Mouse (Mus musculus): Measurements from ENCODE around the gene Gng10. TPM values are rescaled to one million over a fixed set of nuclear protein-coding genes. Genes with fewer than 3 reads are reported as not detected.

Gng10 gene
- polyA plus RNA-seq, 1 experiment from 2014 or later: 113 TPM

DNA sequence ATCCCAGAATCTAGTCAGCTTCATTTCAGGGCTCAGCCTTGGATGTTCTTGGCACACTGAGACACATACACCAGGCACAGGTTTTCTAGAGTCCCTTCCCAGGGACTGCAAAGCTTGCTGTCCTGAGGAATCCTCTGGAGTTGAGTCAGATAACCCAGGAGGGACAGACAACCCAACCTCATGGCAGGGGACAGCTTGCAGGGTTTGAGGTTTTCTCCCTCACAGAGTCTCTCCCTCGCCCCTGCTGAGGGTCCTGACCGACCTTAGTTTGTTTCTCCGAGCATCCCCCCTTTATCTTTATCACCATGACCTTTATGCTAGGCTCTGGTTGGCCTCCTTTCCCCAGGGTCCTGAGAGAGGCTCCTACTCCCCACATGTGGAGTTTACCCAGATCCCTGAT, 2.6 kb downstream of the Gng10 start:
- WGBS: 73% methylated on average over 3 of the region's 3 CpGs

GRCm38 (mm10) chr4:59040397-59041287, 5.8 kb downstream of the Gng10 start:
- 88% methylated on average over 11 of the region's 11 CpGs for WGBS
- no peak for ATAC-seq (ENCODE audit: low FRiP score, low TSS enrichment)
- H3K9ac ChIP-seq (ENCODE audit: low read depth, low read length): no peak overlapping the region
- no peaks in the 10 kb centered on the region for H3K27me3 ChIP-seq (ENCODE audit: control insufficient read depth, insufficient read depth, low read length)
- no peaks in the 10 kb centered on the region for H3K9me3 ChIP-seq (ENCODE audit: control insufficient read depth, low read length)
- no peak overlapping the region for H3K27ac ChIP-seq (ENCODE audit: low read depth, low read length)
- H3K4me3 ChIP-seq (ENCODE audit: low read length): no peak overlapping the region
- peaks cover 4% of the 10 kb centered on the region; the same call in 1 of the 2 replicates for H3K36me3 ChIP-seq (ENCODE audit: control insufficient read depth, insufficient read depth, low read length)
- H3K4me1 ChIP-seq (ENCODE audit: control insufficient read depth, insufficient read depth, low read length): peaks cover 5% of the 10 kb centered on the region
- H3K4me2 ChIP-seq (replicated peaks; ENCODE audit: low read depth, low read length): no peak overlapping the region

More for the DNA sequence above, 2.6 kb downstream of the Gng10 start:
- Histone ChIP-seq H3K9ac (ENCODE audit: low read depth, low read length) (no peak overlapping the region), H3K9me3 (ENCODE audit: control insufficient read depth, low read length) (no peaks in the 10 kb centered on the region), H3K4me2 (replicated peaks; ENCODE audit: low read depth, low read length) (no peak overlapping the region), H3K27ac (ENCODE audit: low read depth, low read length) (no peak overlapping the region), H3K27me3 (ENCODE audit: control insufficient read depth, insufficient read depth, low read length) (no peaks in the 10 kb centered on the region; the same call in 1 of the 2 replicates), H3K4me1 (ENCODE audit: control insufficient read depth, insufficient read depth, low read length) (peaks cover 5% of the 10 kb centered on the region), H3K4me3 (ENCODE audit: low read length) (no peak overlapping the region), H3K36me3 (ENCODE audit: control insufficient read depth, insufficient read depth, low read length) (peaks cover 4% of the 10 kb centered on the region; the same call in 1 of the 2 replicates)
- ATAC-seq (ENCODE audit: low FRiP score, low TSS enrichment): no peak

DNA sequence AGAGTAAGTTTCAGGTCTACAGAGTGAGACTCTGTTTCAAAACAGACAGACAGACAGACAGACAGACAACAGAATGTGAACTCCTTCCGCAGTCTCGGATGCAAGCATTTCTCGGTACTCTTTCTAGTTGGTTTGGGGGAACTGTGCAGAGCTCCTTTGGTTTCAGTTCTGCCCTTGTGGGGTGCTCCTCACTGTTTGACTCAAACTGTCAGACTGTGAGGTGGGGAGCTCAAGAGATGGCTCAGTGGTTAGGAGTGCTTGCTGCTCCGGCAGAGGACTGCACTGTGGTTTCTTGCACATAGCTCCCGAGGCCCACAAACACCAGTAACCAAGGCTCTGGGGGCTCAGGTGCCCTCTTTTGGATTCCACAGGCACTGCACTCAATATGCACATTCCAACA, 8.2 kb downstream of the Gng10 start:
- no peak overlapping the region for H3K9ac ChIP-seq (ENCODE audit: low read depth, low read length)
- H3K9me3 ChIP-seq (ENCODE audit: control insufficient read depth, low read length): no peaks in the 10 kb centered on the region
- H3K4me2 ChIP-seq (replicated peaks; ENCODE audit: low read depth, low read length): no peak overlapping the region
- no peaks in the 10 kb centered on the region for H3K27me3 ChIP-seq (ENCODE audit: control insufficient read depth, insufficient read depth, low read length)
- no peaks in the 10 kb centered on the region for H3K4me1 ChIP-seq (ENCODE audit: control insufficient read depth, insufficient read depth, low read length)
- 98% methylated on average over 5 of the region's 5 CpGs for WGBS
- no peak overlapping the region for H3K27ac ChIP-seq (ENCODE audit: low read depth, low read length)
- H3K4me3 ChIP-seq (ENCODE audit: low read length): no peak overlapping the region
- no peak for ATAC-seq (ENCODE audit: low FRiP score, low TSS enrichment)
- H3K36me3 ChIP-seq (ENCODE audit: control insufficient read depth, insufficient read depth, low read length): peaks cover 4% of the 10 kb centered on the region; the same call in 1 of the 2 replicates

GRCm38 (mm10) chr4:59043891-59044290, 9.0 kb downstream of the Gng10 start:
- H3K4me3 ChIP-seq (ENCODE audit: low read length): no peak overlapping the region
- peaks cover 4% of the 10 kb centered on the region; the same call in 1 of the 2 replicates for H3K36me3 ChIP-seq (ENCODE audit: control insufficient read depth, insufficient read depth, low read length)
- whole genome bisulfite sequencing: 88% methylated on average over 6 of the region's 6 CpGs
- no peak for ATAC-seq (ENCODE audit: low FRiP score, low TSS enrichment)
- H3K4me2 ChIP-seq (replicated peaks; ENCODE audit: low read depth, low read length): no peak overlapping the region
- no peak overlapping the region for H3K9ac ChIP-seq (ENCODE audit: low read depth, low read length)
- H3K27ac ChIP-seq (ENCODE audit: low read depth, low read length): no peak overlapping the region
- no peaks in the 10 kb centered on the region for H3K27me3 ChIP-seq (ENCODE audit: control insufficient read depth, insufficient read depth, low read length)
- H3K9me3 ChIP-seq (ENCODE audit: control insufficient read depth, low read length): no peaks in the 10 kb centered on the region
- no peaks in the 10 kb centered on the region for H3K4me1 ChIP-seq (ENCODE audit: control insufficient read depth, insufficient read depth, low read length)

DNA sequence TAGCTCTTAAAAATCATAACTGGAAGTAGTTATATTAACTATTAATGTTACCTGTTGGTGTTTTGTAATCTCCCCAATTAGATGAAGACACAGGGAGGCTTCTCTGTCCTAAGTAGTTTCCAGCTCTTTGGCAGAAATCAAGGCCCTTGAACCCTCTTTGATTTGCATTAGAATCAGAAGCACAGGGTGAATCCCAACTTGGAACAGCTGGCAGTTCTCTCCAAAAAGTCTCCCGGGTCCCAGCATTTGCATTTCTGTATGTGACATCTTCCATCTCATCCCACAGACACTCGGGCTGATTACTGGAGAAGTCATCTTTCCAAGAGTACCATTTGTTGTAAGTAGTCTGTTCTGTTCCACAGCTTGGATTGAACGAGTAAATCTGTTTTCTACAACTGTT, 12.3 kb downstream of the Gng10 start:
- no peak overlapping the region for H3K4me2 ChIP-seq (replicated peaks; ENCODE audit: low read depth, low read length)
- H3K27me3 ChIP-seq (ENCODE audit: control insufficient read depth, insufficient read depth, low read length): no peaks in the 10 kb centered on the region
- no peak overlapping the region for H3K27ac ChIP-seq (ENCODE audit: low read depth, low read length)
- H3K9me3 ChIP-seq (ENCODE audit: control insufficient read depth, low read length): no peaks in the 10 kb centered on the region
- 30% methylated on average over 3 of the region's 3 CpGs for WGBS
- no peak overlapping the region for H3K9ac ChIP-seq (ENCODE audit: low read depth, low read length)
- H3K36me3 ChIP-seq (ENCODE audit: control insufficient read depth, insufficient read depth, low read length): no peaks in the 10 kb centered on the region
- no peak for ATAC-seq (ENCODE audit: low FRiP score, low TSS enrichment)
- H3K4me3 ChIP-seq (ENCODE audit: low read length): no peak overlapping the region
- no peaks in the 10 kb centered on the region for H3K4me1 ChIP-seq (ENCODE audit: control insufficient read depth, insufficient read depth, low read length)

DNA sequence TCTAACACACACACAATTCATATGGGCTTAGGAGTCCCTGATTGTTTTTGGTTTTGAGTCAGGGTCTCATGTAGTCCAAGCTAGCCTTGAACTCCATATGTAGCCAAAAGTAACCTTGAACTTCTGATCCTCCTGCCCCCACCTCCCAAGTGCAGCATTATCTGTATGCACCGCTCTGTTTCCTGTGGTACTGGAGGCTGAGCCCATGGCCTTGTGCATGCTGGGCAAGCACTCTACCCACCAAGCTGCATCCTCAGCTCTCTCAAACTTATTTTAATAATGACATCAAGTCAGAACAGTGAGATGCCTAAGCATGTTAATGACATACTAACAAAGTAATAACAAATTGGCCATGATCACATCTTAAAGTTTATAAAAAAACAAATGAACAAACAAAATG, 16.2 kb downstream of the Gng10 start:
- H3K9me3 ChIP-seq (ENCODE audit: control insufficient read depth, low read length): no peaks in the 10 kb centered on the region
- H3K36me3 ChIP-seq (ENCODE audit: control insufficient read depth, insufficient read depth, low read length): no peaks in the 10 kb centered on the region
- no peak overlapping the region for H3K4me2 ChIP-seq (replicated peaks; ENCODE audit: low read depth, low read length)
- H3K9ac ChIP-seq (ENCODE audit: low read depth, low read length): no peak overlapping the region
- no peaks in the 10 kb centered on the region for H3K4me1 ChIP-seq (ENCODE audit: control insufficient read depth, insufficient read depth, low read length)
- no peak for ATAC-seq (ENCODE audit: low FRiP score, low TSS enrichment)
- 86% methylated on average over 1 of the region's 1 CpGs for WGBS
- H3K4me3 ChIP-seq (ENCODE audit: low read length): no peak overlapping the region
- no peaks in the 10 kb centered on the region for H3K27me3 ChIP-seq (ENCODE audit: control insufficient read depth, insufficient read depth, low read length)
- no peak overlapping the region for H3K27ac ChIP-seq (ENCODE audit: low read depth, low read length)

- ATAC-seq (ENCODE audit: low FRiP score, low TSS enrichment): no peak
- WGBS: 84% methylated on average over 3 of the region's 3 CpGs
These were observed 23.0 kb downstream of the Gng10 start for GRCm38 (mm10) chr4:59057929-59058328.

DNA sequence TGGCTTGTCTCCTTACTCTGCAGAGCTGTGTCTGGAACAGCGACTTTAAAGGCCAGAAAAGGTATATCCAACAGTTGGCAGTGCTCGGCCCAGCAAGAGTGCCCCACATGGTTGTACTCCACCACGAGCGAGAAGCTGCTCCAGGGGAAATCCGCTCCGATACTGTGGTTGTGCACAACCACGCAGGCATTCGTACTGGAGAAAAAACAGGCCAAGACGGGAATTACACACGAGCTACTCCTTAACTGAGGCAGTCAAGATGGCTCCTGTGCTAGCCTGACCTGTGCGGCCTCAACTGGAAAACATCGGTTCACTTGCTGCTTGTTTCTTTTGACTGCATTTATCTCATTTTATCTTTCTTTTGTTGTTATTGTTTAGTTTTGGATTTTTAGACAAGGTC, 27.6 kb downstream of the Gng10 start:
- H3K4me2 ChIP-seq (replicated peaks; ENCODE audit: low read depth, low read length): no peak overlapping the region
- H3K27me3 ChIP-seq (ENCODE audit: control insufficient read depth, insufficient read depth, low read length): no peaks in the 10 kb centered on the region
- H3K9me3 ChIP-seq (ENCODE audit: control insufficient read depth, low read length): no peaks in the 10 kb centered on the region
- WGBS: 74% methylated on average over 12 of the region's 12 CpGs
- H3K27ac ChIP-seq (ENCODE audit: low read depth, low read length): no peak overlapping the region
- no peak overlapping the region for H3K9ac ChIP-seq (ENCODE audit: low read depth, low read length)
- no peaks in the 10 kb centered on the region for H3K4me1 ChIP-seq (ENCODE audit: control insufficient read depth, insufficient read depth, low read length)
- no peak overlapping the region for H3K4me3 ChIP-seq (ENCODE audit: low read length)
- H3K36me3 ChIP-seq (ENCODE audit: control insufficient read depth, insufficient read depth, low read length): no peaks in the 10 kb centered on the region
- no peak for ATAC-seq (ENCODE audit: low FRiP score, low TSS enrichment)

More at GRCm38 (mm10) chr4:59057929-59058328, 23.0 kb downstream of the Gng10 start:
- H3K27me3 ChIP-seq (ENCODE audit: control insufficient read depth, insufficient read depth, low read length): no peaks in the 10 kb centered on the region
- H3K9me3 ChIP-seq (ENCODE audit: control insufficient read depth, low read length): no peaks in the 10 kb centered on the region
- H3K27ac ChIP-seq (ENCODE audit: low read depth, low read length): no peak overlapping the region
- H3K4me3 ChIP-seq (ENCODE audit: low read length): no peak overlapping the region
- H3K4me1 ChIP-seq (ENCODE audit: control insufficient read depth, insufficient read depth, low read length): no peaks in the 10 kb centered on the region
- no peak overlapping the region for H3K9ac ChIP-seq (ENCODE audit: low read depth, low read length)
- no peaks in the 10 kb centered on the region for H3K36me3 ChIP-seq (ENCODE audit: control insufficient read depth, insufficient read depth, low read length)
- H3K4me2 ChIP-seq (replicated peaks; ENCODE audit: low read depth, low read length): no peak overlapping the region

DNA sequence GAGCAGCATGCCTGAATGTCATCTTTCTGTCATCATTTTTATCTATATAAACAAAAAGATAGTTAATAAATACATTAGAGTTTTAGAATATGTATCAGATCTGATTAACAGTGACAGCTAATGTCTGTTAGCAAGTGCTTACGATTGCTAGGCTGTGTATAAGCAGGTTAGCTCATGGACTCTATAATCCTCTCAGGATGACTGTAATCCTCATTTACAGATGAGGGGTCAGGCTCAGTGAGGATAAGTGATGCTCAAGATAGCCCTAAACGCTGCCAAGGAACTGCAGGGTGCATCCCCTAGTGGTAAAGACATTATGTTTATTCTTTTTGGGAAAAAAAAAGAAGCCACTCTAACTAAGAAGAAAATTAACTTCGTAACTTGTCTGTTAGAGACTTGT, 34.4 kb downstream of the Gng10 start:
- no peak overlapping the region for H3K4me2 ChIP-seq (replicated peaks; ENCODE audit: low read depth, low read length)
- no peaks in the 10 kb centered on the region for H3K4me1 ChIP-seq (ENCODE audit: control insufficient read depth, insufficient read depth, low read length)
- H3K27me3 ChIP-seq (ENCODE audit: control insufficient read depth, insufficient read depth, low read length): no peaks in the 10 kb centered on the region
- no peak overlapping the region for H3K27ac ChIP-seq (ENCODE audit: low read depth, low read length)
- ATAC-seq (ENCODE audit: low FRiP score, low TSS enrichment): no peak
- no peaks in the 10 kb centered on the region for H3K36me3 ChIP-seq (ENCODE audit: control insufficient read depth, insufficient read depth, low read length)
- H3K9me3 ChIP-seq (ENCODE audit: control insufficient read depth, low read length): no peaks in the 10 kb centered on the region
- no peak overlapping the region for H3K9ac ChIP-seq (ENCODE audit: low read depth, low read length)
- no peak overlapping the region for H3K4me3 ChIP-seq (ENCODE audit: low read length)
- WGBS: 64% methylated on average over 3 of the region's 3 CpGs

Data from kidney, embryonic 14.5 days (tissue).